Mouse (Mus musculus) neural tube, embryonic 11.5 days (tissue): ENCODE data around the gene Jmjd7. TPM values are rescaled to one million over a fixed set of nuclear protein-coding genes. Genes with fewer than 3 reads are reported as not detected.
A peak's percentile ranks its signal among the peaks of the same experiment; 100 is the strongest.

Experiments used
- ATAC-seq: fragments of 200-750 bp; cut with Nextera tagmentation; 2 replicates; pipeline ENCODE4 v1.8.0; 2017; ENCODE audit warnings: moderate number of reproducible peaks, mild to moderate bottlenecking, moderate TSS enrichment, moderate library complexity; ENCODE audit not compliant: insufficient read depth, low FRiP score, low TSS enrichment
- DNase-seq: peaks from one replicate; pipeline ENCODE4 v3.0.0-alpha.2; 2015; ENCODE audit warnings: low spot score
- H3K27ac ChIP-seq: fragments of 300-500 bp; sonication (generic); 2 replicates; pipeline ENCODE4 v1.5.1; 2014; ENCODE audit warnings: low read depth, mild to moderate bottlenecking, low read length
- H3K27me3 ChIP-seq: fragments of 300-500 bp; sonication (generic); 2 replicates; pipeline ENCODE4 v1.6.1; 2014; ENCODE audit warnings: mild to moderate bottlenecking, low read length, mixed read lengths; ENCODE audit not compliant: control insufficient read depth, insufficient read depth
- H3K36me3 ChIP-seq: fragments of 300-500 bp; sonication (generic); 2 replicates; pipeline ENCODE4 v1.6.1; 2014; ENCODE audit warnings: mild to moderate bottlenecking, low read length, moderate library complexity, mixed read lengths; ENCODE audit not compliant: control insufficient read depth, insufficient read depth
- H3K4me1 ChIP-seq: fragments of 300-500 bp; sonication (generic); 2 replicates; pipeline ENCODE4 v1.6.1; 2014; ENCODE audit warnings: low read length, mixed read lengths; ENCODE audit not compliant: control insufficient read depth, insufficient read depth
- H3K4me2 ChIP-seq: fragments of 300-500 bp; sonication (generic); 2 replicates; pipeline ENCODE4 v1.6.1; 2014; ENCODE audit warnings: low read depth, mild to moderate bottlenecking, moderate library complexity
- H3K4me3 ChIP-seq: fragments of 300-500 bp; sonication (generic); 2 replicates; pipeline ENCODE4 v1.5.1; 2014; ENCODE audit warnings: low read depth, low read length
- H3K9ac ChIP-seq: fragments of 300-500 bp; sonication (generic); 2 replicates; pipeline ENCODE4 v1.6.1; 2014; ENCODE audit warnings: mild to moderate bottlenecking, low read length
- H3K9me3 ChIP-seq: fragments of 300-500 bp; sonication (generic); 2 replicates; pipeline ENCODE4 v1.6.1; 2016; ENCODE audit warnings: low read length; ENCODE audit not compliant: control insufficient read depth
- WGBS: fragments of 180-500 bp; shearing (Covaris S2); extraction: QIAGEN DNeasy Blood & Tissue Kit; methylation state at CpG from one replicate; pipeline ENCODE4 v1.1.7; 2014; 5-methylcytosine and 5-hydroxymethylcytosine counted together
- polyA plus RNA-seq: library from polyadenylated mRNA; unstranded; fragments of >200 nt; fragmentation: Nextera tagmentation; extraction: Ambion mirVana; gene quantifications from 2 replicates; pipeline ENCODE4 v1.2.1, GENCODE M21; 2014

Jmjd7 gene
- polyA plus RNA-seq, 1 experiment from 2014 or later, result 28.9 TPM

DNA sequence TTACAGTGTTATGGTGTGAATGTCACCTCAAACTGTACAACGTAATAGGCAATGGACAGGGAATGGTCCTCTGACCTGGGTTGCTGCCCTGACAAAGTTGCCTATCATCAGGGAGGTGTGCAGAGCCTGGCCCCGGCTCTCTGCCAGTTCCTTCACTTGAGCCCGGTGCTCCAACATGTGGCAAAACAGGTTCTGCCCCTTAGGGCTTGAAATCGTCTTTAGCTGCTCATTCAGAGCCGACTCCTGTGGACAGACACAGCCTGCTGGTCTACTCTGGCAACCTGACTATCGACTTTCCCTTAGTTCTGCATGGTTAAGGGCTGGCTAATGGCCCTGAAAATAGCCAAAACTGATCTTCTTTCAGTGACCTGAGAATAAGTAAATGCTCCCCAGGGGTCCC lies 32.9 kb downstream of the Jmjd7 start:
- no peaks in the 10 kb centered on the region for H3K27me3 ChIP-seq
- no peaks in the 10 kb centered on the region for H3K4me1 ChIP-seq
- 73% methylated on average over 6 of the region's 6 CpGs for WGBS

GRCm38 (mm10) chr2:120060651-120061050 lies 33.4 kb downstream of the Jmjd7 start:
- Histone ChIP-seq H3K4me1 (no peaks in the 10 kb centered on the region), H3K36me3 (no peaks in the 10 kb centered on the region), H3K27ac (no peak overlapping the region), H3K9ac (no peak overlapping the region), H3K4me3 (no peak overlapping the region), H3K9me3 (no peaks in the 10 kb centered on the region), H3K4me2 (no peak overlapping the region), H3K27me3 (no peaks in the 10 kb centered on the region)
- ATAC-seq (no peak), DNase-seq (no peak)
- 72% methylated on average over 9 of the region's 9 CpGs for WGBS

More for the DNA sequence above, 32.9 kb downstream of the Jmjd7 start:
- H3K4me3 ChIP-seq, result no peak overlapping the region
- no peak overlapping the region for H3K9ac ChIP-seq
- no peak overlapping the region for H3K4me2 ChIP-seq
- ATAC-seq, result no peak
- DNase-seq, result no peak
- H3K9me3 ChIP-seq, result no peaks in the 10 kb centered on the region
- H3K27ac ChIP-seq, result no peak overlapping the region
- no peaks in the 10 kb centered on the region for H3K36me3 ChIP-seq

DNA sequence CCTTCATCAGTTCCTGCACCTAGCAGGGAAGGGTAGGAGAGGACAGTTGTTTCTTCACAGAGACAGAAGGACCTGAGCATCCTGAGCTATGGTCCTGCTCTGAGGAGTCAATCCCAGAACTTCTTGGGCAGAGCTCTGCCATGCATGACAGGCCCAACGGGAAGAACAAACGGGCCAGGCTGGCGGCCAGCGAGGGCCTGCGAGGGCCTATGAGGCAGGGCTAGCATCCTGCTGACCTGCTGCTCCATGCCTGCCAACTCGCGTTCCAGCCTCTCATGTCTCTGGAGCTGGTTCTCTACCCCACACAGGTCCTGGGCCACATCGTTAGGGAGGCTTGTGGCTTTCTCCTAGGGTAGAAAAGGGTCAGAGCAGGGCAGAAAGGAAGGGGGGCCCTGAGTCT lies 35.0 kb downstream of the Jmjd7 start:
- DNase-seq, result no peak
- ATAC-seq, result no peak
- no peaks in the 10 kb centered on the region for H3K9me3 ChIP-seq

GRCm38 (mm10) chr2:120064639-120065038 lies 37.4 kb downstream of the Jmjd7 start:
- 86% methylated on average over 6 of the region's 6 CpGs for WGBS
- Histone ChIP-seq H3K4me2 (no peak overlapping the region), H3K4me3 (no peak overlapping the region), H3K27me3 (no peaks in the 10 kb centered on the region), H3K36me3 (no peaks in the 10 kb centered on the region), H3K4me1 (no peaks in the 10 kb centered on the region), H3K27ac (no peak overlapping the region), H3K9me3 (no peaks in the 10 kb centered on the region), H3K9ac (no peak overlapping the region)
- DNase-seq, result no peak
- no peak for ATAC-seq

More for the DNA sequence above, 35.0 kb downstream of the Jmjd7 start:
- H3K4me2 ChIP-seq, result no peak overlapping the region
- no peak overlapping the region for H3K4me3 ChIP-seq
- no peak overlapping the region for H3K9ac ChIP-seq
- WGBS, result 87% methylated on average over 8 of the region's 8 CpGs
- H3K27me3 ChIP-seq, result no peaks in the 10 kb centered on the region
- no peaks in the 10 kb centered on the region for H3K36me3 ChIP-seq
- no peaks in the 10 kb centered on the region for H3K4me1 ChIP-seq
- no peak overlapping the region for H3K27ac ChIP-seq

DNA sequence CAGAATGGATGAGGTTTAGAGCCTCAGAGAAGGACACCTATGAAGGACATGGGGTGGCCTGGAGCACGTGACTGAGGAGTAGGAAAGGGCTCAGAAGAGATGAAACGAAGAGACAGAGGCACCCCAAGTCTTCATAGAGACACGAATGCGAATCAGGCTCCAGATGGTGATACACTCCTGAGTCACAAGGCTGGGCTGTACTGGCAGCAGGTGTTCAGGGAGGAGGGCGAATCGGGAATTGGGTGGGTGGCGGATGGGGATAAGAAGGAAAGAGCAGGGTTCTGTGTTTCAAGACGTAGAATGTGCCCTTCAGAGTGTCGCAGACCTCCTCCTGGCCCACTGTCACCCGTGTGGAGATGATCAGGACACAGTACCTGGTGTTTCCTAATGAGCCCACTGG lies 38.0 kb downstream of the Jmjd7 start:
- no peaks in the 10 kb centered on the region for H3K36me3 ChIP-seq
- no peak overlapping the region for H3K4me3 ChIP-seq
- H3K4me2 ChIP-seq, result no peak overlapping the region
- 90% methylated on average over 10 of the region's 10 CpGs for WGBS
- DNase-seq, result no peak
- H3K27ac ChIP-seq, result no peak overlapping the region
- no peaks in the 10 kb centered on the region for H3K27me3 ChIP-seq
- H3K9me3 ChIP-seq, result no peaks in the 10 kb centered on the region
- no peaks in the 10 kb centered on the region for H3K4me1 ChIP-seq
- ATAC-seq, result no peak
- H3K9ac ChIP-seq, result no peak overlapping the region

DNA sequence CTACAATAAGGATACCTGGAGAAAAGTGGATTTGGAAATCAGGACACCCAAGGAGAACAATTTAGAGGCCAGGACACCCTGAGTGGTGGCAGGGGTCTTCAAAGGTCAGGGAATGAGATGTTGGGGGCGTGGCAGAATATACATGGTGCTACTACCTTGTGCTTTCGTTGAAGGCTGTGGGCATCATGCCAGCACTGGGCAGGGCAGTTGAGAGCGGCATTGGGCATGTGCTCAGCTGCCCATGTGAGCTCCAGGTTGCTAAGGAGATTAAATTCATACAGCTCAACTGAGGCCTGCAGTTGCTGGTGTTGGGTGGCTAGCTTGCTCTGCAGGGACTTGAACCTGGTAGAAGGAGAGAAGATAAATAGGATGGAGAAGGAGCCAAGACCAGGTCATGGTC lies 38.9 kb downstream of the Jmjd7 start:
- Histone ChIP-seq H3K9me3 (no peaks in the 10 kb centered on the region), H3K9ac (no peak overlapping the region), H3K27me3 (no peaks in the 10 kb centered on the region), H3K27ac (no peak overlapping the region), H3K4me1 (no peaks in the 10 kb centered on the region), H3K4me3 (no peak overlapping the region), H3K36me3 (no peaks in the 10 kb centered on the region), H3K4me2 (no peak overlapping the region)
- 91% methylated on average over 3 of the region's 3 CpGs for WGBS
- ATAC-seq (no peak), DNase-seq (no peak)

- Histone ChIP-seq H3K4me1 (no peaks in the 10 kb centered on the region), H3K4me3 (no peak overlapping the region), H3K9ac (no peak overlapping the region), H3K4me2 (no peak overlapping the region), H3K27ac (no peak overlapping the region), H3K9me3 (no peaks in the 10 kb centered on the region), H3K27me3 (no peaks in the 10 kb centered on the region), H3K36me3 (no peaks in the 10 kb centered on the region)
- peak; percentile 53; the same call in 1 of the 2 replicates for ATAC-seq
- peak; percentile 47 for DNase-seq
- 38% methylated on average over 16 of the region's 16 CpGs for WGBS
Measured at GRCm38 (mm10) chr2:120068555-120069465, 41.5 kb downstream of the Jmjd7 start.

GRCm38 (mm10) chr2:120069466-120069990 lies 42.2 kb downstream of the Jmjd7 start:
- no peak for ATAC-seq

DNA sequence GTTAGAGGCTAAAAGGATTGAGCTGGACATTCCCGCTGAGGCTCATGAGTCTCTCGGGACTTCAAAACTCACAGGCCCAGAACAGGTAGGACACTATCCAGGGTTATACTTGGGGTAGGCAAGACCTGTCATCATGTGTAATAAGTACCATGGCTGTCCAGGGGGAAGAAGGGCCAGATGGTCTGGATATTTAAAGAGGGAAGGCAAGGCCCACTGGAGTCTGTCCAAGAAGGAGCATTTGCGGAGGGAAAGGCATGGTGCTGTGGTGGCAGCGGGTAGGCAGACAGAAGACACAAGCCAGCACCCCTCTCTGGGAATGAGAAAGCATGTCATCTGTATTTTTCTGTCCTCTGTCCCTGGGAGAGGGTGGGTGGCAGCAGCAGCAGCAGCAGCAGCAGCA lies 46.8 kb downstream of the Jmjd7 start:
- ATAC-seq (no peak), DNase-seq (no peak)
- Histone ChIP-seq H3K9me3 (no peaks in the 10 kb centered on the region), H3K27ac (no peak overlapping the region), H3K9ac (no peak overlapping the region), H3K36me3 (no peaks in the 10 kb centered on the region), H3K4me3 (no peak overlapping the region), H3K27me3 (peaks cover 16% of the 10 kb centered on the region), H3K4me2 (no peak overlapping the region), H3K4me1 (0 out of 2 replicates have a peak, but pooled peaks cover 2% of the 10 kb centered on the region)
- 89% methylated on average over 4 of the region's 4 CpGs for WGBS

More at GRCm38 (mm10) chr2:120069466-120069990, 42.2 kb downstream of the Jmjd7 start:
- no peak overlapping the region for H3K27ac ChIP-seq
- no peaks in the 10 kb centered on the region for H3K4me1 ChIP-seq
- H3K9me3 ChIP-seq, result no peaks in the 10 kb centered on the region
- DNase-seq, result no peak
- H3K4me3 ChIP-seq, result no peak overlapping the region
- 64% methylated on average over 8 of the region's 8 CpGs for WGBS
- H3K36me3 ChIP-seq, result no peaks in the 10 kb centered on the region
- no peaks in the 10 kb centered on the region for H3K27me3 ChIP-seq
- H3K9ac ChIP-seq, result no peak overlapping the region
- no peak overlapping the region for H3K4me2 ChIP-seq
